Mouse (Mus musculus) embryo, embryonic 9.5 days (tissue): Measurements from ENCODE around the gene Prr5l.
"Not testable (repeated sequence)": the region's sequence is repeated elsewhere in the genome, so short reads cannot be mapped to it uniquely, and the experiment has no call there.

ENCODE experiments used
- DNase-seq: peaks from one replicate; pipeline ENCODE4 v3.0.0-alpha.2; 2017; ENCODE audit errors: extremely low spot score

Prr5l gene

DNA sequence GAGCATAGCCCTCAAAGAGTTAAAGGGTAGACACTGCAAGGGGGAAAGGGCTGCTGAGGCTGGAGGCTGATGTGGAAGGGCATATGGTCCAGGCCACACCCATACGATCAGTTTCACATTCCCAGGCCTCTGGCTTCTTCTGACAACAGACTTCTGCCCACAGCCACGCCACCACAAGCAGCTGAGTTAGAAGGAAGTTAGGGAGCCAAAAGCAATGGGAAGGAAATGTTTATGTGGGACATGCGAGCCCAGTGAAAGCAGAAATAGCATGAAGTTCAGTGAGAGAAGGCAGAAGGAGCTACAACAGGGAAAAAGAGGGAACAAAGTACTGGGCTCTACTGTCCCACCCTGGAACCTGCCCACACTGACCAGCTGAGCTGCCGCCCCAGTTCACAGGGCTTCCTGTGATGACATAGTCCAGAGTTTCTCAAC is 119.9 kb downstream of the Prr5l start:
- DNase-seq = no peak

DNA sequence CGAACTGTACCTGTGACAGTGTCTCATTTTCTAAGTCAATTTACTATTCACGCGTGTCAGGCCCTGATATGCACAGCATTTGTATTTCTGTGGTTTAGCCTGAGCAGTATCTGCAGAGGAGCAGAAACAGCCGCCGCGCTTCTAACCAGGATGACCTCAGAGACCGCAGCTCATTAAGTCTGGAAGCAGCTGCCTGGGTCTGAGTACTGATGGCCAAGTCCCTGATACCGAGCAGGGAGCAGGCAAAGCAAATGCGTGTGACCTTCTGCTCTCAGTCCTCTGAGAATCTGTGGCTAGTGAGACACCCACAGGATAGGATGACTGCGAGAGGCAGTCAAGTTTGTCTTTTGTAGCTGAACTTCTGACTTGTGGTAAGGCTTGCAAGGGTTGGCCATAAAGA is 120.4 kb downstream of the Prr5l start:
- no peak for DNase-seq

DNA sequence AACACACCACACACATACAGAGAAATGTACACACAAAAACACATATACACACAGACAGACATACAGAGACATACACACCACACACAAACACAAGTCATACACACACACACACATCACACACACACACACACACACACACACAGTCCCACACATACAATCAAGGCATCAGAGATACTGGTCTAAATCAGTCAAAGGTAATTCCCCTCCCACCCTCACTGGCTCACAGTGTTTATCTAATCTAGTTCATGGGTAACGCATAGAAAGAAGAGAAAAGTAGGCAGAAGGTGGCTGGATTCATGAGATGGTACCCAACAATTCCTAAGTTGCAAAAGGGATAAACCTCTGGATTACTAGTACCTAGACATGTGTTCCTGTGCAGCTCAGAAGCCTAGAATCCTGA is 120.9 kb downstream of the Prr5l start:
- no peak for DNase-seq

DNA sequence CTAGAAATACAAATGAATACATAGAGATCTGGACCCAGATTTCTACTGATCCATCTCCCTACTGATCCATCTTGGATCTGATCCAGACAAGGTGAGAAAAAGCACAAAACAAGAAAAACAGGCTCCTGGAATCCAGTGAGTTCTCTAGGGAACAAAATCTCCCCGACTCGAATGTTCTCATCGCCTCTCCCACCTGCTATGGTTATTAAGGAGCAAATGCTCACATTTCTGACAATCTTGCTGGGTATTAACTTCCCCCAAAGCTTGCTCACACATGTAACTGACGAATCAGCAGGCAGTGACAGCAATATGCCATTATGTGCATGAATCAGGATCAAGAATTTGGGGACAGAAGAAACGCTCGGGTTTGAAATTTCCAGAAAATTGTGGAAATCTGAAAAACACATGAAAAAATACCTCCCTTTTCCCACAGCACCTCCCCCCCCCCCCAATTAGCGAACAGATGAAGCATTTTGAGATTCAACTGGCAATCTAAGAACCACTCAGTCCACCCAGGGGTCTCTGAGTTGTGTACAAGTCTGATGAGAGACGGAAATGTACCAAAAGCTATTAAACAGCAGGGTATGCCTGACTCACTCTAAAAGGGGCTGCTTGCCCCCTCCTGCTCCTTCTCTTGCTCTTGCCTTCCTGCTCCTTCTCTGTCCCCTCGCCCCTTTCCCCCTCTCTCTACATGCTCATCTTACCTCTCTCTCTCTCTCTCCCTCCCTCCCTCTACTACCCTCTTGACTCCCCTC is 123.1 kb downstream of the Prr5l start:
- no peak for DNase-seq

DNA sequence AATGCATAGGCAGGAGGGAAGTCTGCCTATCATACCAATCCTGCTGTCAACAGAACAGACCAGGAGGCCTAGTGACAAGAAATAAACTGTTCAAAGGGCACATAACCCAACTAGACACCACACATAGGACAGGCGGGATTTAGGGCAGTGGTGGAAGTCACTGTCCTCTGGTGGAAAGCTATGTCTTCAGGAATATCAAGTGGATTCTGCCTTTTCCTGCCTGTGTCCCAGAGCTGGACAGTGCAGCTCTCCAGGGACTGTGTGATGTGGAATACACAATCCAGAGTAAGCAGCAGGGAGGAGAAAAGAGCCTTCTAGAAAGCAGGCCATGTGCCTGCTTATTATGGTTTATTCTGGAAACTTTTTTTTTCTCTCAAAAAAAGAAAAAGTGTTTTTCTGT is 125.0 kb downstream of the Prr5l start:
- DNase-seq = no peak

DNA sequence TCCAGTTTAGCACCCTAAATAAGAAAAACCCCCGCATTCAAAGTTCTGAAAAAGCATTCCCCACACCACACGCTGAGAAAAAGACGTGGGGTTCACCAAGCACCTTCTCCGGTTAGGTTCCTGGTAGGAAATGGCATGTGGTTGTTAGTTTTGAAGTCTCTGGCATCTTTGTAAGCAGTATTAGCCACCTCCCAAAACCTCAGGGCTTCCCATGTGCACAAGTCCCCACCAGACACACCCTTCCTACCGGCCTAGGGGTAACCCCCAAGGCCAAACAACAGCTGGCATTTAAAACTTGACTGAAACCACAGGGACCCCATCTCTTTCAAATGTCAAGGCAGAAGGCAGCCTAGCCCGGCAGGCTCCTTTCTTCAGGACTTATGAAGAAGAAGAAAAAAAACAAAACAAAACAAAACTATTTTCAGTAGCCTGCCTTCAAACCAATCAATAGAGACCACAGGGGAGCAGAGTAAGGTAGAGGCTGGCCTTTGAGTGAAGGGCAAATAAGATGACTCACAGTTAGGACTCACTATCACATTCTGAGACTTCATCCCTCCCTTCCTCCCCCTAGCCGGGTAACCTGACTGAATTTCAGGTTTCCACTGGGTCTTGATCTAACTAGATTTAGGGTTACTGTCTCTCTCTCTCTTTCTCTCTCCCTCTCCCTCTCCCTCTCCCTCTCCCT is 126.6 kb downstream of the Prr5l start:
- no peak for DNase-seq

DNA sequence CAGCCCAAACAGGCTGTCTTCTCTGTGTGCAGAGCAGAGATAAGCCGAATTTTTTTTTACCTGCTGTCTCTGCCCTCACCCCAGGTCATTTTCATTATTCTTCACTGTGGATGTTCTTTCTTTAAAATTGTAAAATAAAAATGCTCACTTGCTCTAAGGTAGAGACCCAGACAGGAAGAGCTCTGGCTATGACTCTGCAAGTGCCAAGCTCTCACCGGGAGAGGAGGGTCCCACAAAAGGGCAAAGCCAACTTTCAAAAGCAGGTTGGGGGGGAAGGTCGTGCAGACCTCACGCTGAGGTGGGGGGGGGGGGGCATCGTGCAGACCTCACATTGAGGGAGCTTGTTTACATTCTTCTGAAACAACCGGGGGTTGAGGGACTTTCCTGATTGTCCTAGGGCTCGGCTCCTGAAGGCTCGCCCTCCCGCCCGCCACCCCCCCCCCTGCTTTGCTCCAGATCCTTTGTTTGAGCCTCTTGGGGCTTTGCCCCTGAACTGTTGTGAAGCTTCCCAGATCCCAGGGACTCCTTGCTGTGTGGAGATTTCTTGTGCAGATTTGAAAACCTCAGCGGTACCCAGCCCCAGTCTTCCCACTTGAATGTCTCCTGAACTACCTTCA is 127.8 kb downstream of the Prr5l start:
- peak; percentile 44 for DNase-seq

DNA sequence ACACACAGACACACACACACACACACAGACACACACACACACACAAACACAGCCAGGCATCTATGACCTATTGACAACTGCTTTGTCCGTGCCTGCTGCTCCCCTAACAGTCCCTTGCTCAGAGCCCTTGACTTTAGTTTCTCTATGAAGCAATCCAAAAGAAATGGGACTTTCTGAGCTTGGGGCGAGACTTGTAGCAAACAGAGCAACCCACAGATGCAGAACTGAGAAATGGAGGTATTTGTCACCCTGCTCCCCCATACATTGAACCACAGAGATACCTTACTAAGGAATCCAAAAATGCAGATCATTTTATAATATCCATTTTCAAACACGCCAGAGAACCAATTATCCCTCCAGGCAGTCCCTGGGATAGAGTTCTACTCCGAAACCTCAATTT is 128.4 kb downstream of the Prr5l start:
- DNase-seq = no peak

DNA sequence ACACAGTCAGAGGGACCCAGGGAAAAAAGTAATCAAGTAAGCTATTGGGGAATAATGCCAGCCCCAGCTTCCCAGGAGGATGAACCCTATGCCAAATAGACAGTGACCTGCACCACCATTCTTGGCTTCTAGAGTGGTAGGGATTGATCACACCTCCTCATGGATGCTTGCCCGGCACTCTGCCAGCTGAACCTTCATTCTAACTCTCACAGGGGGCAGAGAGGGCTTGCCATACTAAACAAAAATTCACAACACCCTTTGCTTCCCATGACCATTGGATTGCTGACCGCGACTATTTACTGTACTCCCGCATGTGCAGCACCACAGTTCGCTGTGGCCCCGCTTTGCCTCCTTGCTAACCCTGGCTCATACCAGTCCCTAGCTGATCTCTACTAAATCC is 129.8 kb downstream of the Prr5l start:
- no peak for DNase-seq

DNA sequence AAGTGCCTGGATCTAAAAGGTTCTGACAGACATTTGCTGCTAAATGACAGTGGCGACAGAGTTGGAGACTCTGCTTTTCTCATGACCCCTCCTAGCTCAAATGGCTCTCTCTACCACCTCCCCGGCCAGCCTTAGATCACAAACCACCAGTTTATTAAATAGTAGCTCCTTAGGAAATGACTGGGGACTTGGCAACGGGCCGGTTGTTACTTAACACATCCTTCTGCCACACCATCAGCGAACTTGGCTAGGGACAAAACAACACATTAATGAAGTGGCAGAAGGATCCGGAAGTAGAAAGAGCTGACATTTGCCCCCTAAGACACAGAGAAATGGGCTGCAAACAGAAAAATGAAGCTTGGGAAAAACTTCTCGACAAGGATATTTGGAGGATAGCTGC is 130.4 kb downstream of the Prr5l start:
- DNase-seq = no peak

DNA sequence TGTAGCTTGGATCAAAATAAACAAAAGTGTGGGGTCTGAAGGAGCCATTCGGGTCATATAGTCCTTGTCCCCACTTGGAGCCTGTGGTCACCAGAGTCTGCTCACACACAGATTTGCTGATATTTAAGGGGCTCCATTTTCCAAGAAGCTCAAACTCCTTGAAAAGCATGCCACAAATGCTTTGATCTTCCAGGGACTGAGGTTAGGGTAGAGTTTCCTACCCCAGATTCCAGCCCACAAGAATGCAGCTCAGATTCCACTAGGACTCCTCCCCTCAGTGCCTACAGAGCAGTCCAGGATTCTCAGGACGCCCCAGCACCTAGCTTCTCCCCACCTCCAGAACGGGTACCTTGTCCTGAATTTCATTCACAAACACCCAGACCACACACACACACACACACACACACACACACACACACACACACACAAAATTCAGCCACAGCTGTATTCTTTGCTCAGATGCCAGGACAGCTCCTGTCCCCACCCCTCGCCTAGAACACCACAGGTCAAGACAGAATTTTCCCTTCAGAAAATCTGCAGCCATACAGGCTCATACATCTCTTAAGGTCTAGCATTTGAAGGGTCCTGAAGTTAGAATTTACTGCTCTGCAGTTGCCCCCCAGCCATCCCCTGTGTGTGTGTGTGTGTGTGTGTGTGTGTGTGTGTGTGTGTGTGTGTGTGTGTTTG is 131.4 kb downstream of the Prr5l start:
- peak; percentile 39 for DNase-seq

DNA sequence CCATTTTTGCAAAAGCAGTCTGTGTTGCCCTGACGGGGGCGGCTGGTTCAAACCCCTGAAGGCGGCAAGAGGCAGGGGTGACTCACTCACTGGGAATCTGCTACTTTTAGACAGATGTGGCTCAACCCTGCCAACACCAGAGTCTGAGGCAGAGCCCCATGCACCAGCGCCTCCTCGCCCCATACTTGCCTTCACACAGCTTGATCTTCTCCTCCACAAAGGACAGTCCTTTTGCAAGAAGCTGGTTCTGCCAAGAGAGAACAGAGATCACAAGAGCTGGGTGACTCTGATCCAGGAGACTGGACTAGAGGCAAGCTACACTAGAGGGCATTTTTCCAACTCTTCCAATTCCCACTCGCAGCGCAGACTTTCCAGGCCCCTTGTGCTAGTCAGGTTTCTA is 136.3 kb downstream of the Prr5l start:
- no peak for DNase-seq

DNA sequence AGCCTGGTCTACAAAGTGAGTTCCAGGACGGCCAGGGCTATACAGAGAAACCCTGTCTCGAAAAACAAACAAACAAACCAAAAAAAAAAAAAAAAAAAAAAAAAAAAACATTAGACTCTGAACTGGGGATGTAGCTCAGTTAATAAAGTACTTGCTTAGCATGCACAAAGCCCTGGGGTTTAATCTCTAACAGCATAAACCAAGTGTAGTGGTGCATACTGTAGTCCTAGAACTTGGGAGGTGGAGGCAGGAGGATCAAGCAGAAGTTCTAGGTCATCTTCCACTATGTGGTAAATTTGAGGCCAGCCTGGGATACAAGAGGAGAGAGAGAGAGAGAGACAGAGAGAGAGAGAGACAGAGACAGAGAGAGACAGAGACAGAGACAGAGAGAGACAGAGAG is 137.2 kb downstream of the Prr5l start:
- not testable (repeated sequence) for DNase-seq

DNA sequence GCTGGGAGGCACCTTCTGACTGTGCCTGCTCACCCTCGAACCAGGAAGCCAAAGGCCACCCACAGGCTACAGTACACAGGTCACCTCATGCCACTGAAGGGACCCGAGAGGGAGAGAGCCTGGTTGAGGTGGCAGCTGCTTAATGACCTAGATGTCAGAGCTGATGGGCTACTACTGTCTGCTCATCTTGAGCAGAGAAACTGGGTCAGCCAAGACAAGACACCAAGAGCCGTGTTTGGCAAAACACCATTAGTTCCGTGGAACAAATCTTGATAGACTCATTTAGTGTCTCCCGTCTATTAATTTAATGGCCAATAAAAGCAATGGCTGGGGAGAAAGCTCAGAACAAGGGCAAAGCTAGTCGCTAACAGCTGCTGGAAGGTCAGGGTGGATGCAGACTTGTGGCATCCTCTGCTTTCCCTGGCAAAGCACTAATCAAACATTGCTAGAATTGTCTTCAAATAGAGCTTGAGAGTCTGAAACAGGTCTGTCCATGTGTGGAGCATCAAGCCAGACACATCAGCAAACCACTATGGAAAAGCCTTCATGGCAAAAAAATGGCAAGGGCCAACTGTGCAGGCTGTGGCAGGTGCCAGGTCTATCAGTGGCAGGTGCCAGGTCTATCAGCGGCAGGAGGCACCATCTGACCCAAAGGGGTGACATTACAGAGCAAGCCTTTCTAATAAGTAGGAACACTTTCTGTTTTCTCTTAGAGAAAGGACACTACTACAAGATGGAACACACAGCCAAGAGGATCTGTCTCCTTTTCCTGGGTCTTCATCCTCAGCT is 140.6 kb downstream of the Prr5l start:
- no peak for DNase-seq

DNA sequence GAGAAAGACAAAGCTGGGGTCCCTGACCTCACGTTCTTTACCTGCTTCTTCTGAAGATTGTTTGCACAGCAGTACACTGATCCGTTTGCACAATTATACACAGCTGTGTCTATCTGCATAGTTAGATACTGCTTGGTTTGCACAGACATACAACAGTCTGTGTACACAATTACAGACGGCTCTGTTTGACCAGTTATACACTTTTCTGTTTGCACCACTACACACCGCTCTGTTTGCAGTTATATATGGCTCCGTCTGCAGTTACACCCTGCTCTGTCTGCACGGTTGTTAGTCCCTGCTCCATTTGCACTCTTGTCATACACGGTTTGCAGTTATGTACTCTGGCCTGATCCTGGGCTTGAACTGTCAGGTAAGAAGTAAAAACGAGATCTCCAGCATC is 141.2 kb downstream of the Prr5l start:
- no peak for DNase-seq

DNA sequence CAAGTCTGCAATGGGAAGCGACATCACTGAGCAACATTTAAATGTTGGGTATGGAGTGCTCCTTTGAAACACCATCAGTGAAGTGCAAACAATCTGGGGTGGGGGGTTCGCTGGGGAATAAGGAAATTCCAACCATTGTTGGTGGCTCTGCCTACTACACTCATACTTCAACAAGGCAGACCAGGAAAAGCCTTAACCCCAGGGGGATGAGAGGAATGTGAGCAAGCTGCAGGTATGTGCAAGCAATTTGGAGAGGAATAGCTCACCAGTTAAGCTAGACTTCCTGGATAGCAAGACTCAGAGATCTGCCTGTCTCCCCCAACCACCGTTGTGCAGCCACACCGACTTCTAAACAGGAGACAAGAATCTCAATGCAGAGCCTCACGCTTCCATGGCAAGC is 142.9 kb downstream of the Prr5l start:
- no peak for DNase-seq

DNA sequence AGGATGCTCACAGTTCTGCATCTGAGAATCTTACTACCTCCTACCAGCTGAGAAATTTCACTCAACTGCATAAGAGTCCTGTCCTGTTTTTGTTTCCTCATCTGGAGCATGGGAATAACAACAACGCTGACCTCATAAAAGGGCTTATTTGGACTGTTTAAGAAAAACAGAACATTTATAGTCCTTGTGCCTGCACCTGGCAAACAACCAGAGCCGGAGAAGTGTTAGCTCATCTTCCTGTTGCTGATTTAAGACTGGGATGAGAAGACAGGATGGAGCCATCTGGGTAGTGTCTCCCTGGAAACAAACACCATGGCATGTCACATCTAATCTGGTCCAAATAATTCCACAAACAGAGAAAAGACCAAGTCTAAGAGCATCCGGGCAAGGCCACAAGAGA is 149.3 kb downstream of the Prr5l start:
- DNase-seq = no peak

DNA sequence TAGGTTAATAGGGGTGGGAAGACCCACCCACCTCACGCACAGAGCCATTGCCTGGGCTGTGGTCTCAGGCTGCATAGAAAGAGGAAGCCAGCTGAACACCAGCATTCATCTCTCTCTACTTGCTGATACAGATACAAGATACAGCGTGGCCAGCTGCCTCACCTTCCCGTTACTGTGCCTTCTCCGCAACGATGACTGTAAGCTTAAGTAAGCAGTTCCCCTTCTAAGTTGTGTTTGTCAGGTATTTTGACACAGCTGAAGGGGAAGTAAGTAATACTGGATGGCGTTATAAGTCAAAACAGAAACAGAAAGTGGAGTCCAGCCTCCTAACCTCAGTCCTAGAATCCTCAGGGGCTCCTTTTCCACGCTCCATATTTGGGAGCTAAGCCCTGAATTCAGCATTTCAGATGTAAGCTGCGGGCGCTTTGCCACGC is 150.0 kb downstream of the Prr5l start:
- DNase-seq = no peak

DNA sequence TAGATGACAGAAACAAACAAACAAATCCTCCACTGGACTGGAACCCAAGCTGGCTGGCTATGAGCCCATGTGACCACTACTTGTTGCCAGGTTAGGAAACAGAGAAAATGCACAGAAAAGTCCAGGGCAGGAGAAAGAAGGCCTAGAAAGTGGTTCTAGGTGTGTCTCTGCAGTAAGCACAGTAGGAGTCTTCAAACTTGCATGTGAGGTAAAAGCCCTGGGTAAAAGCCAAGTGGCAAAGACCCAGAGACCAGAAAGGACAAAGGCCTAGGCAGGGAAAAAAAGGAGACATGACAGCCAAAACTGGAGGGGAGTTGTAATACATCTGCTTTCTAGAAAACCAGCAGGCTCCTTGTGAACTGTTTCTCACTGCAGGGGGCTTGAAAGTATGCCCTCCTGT is 151.9 kb downstream of the Prr5l start:
- DNase-seq = no peak

DNA sequence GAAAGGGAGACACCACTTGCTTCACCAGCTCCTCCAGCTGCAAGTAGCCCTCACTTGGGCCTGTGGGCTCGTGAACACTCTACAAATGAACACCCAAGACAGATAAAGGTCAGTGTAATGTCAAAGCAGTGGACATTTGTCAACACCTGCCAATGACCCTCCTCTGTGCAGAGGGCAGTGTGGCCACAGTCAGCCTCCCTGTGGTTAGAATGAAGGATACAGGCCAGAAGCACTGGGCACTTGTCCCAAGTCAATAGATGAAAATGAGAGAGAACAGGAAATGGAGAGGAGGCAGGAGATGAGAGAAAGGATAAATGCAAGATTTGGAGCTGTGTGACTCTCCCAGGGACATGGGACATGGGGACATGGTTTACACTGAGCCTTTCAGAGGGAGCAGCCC is 153.4 kb downstream of the Prr5l start:
- no peak for DNase-seq

DNA sequence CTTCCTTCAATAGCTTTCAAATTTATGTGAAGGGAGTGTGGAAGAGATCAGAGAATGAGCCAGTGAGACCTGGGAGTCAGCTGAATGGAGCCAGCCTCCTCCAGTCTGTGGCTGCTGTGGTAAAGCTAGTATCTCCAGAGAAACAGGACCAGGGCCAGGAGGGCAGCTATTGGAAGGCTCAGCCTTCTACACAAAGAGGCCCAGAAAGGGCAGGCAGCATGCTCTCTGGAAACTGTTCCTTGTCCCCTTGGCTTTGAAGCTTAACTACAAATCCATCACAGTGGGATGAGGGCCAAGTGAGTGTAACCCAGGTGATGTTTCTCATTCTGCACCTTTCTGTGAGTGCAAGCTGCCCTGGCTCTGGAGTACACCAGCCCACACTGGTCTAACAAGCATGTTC is 155.0 kb downstream of the Prr5l start:
- no peak for DNase-seq
